Comparison of ENCODE assay signal across 20 mouse cellular contexts in genomic region chr6:82891488-82891887, GRCm38 (mm10). TPM values are rescaled to one million over a fixed set of nuclear protein-coding genes. Genes with fewer than 3 reads are reported as not detected.
DNase-seq lines count a peak whose midpoint lies in the region; ATAC-seq and TF ChIP-seq lines count a peak whose summit lies in the region.
"Had no signal": no experiment of that assay in that cellular context is flagged by ENCODE, and none has a peak within 500 bp of the region (broad histone marks: within the 10 kb centered on the region; RNA-seq: fewer than 3 reads in every experiment).

No protein-coding gene starts in this region.

- no peak overlapping the region for H3K4me2 ChIP-seq in lung, postnatal 0 days (replicated peaks; ENCODE audit: low read depth, low read length)
- H3K4me2 ChIP-seq: embryonic facial prominence, embryonic 15.5 days; limb, embryonic 12.5 days; midbrain, embryonic 12.5 days had no signal

- peak; percentile 60 to 75 for DNase-seq in lung, adult 18-20 months
- no peak for DNase-seq in lung, postnatal 14 days
- peak; percentile 34 for DNase-seq in induced T-regulatory cell, adult 2 months (ENCODE audit: low read depth)
- DNase-seq in lung, postnatal 0 days (ENCODE audit: low spot score) = peak; percentile 88
- peak; percentile 33 for DNase-seq in yolk sac, embryonic 10.5 days (ENCODE audit: low spot score)
- DNase-seq in spleen, adult 12 weeks (ENCODE audit: low spot score) = no peak
- DNase-seq in cerebellum, adult 18-20 months = no peak
- DNase-seq in layer of hippocampus, postnatal 36 days = no peak
- DNase-seq: adrenal gland, adult 2 months; B cell, adult 2 months; cerebellum, postnatal 14 days; heart, adult 18-20 months; heart, postnatal 10 days; kidney, postnatal 14 days had no signal

- ATAC-seq in lung, postnatal 0 days = peak; percentile 91
- ATAC-seq: forebrain, embryonic 14.5 days; hindbrain, embryonic 16.5 days had no signal

- H3K27ac ChIP-seq in lung, postnatal 0 days (ENCODE audit: low read length) = no peak overlapping the region
- H3K27ac ChIP-seq: embryonic facial prominence, embryonic 15.5 days; limb, embryonic 12.5 days; midbrain, embryonic 12.5 days had no signal

- H3K9ac ChIP-seq in lung, postnatal 0 days (replicated peaks; ENCODE audit: low read depth) = no peak overlapping the region
- H3K9ac ChIP-seq: embryonic facial prominence, embryonic 15.5 days; limb, embryonic 12.5 days; midbrain, embryonic 12.5 days had no signal

- H3K4me3 ChIP-seq in lung, postnatal 0 days (ENCODE audit: low read depth, low read length) = no peak overlapping the region
- H3K4me3 ChIP-seq: embryonic facial prominence, embryonic 15.5 days; limb, embryonic 12.5 days; midbrain, embryonic 12.5 days had no signal

- TF ChIP-seq CTCF in lung, postnatal 0 days (IDR thresholded peaks at IDR 0.05) = no peak

- no peaks in the 10 kb centered on the region for H3K9me3 ChIP-seq in lung, postnatal 0 days (ENCODE audit: low read length)
- H3K9me3 ChIP-seq: embryonic facial prominence, embryonic 15.5 days; limb, embryonic 12.5 days; midbrain, embryonic 12.5 days had no signal

- H3K27me3 ChIP-seq in lung, postnatal 0 days (replicated peaks; ENCODE audit: insufficient read depth, low read length) = no peaks in the 10 kb centered on the region
- H3K27me3 ChIP-seq: embryonic facial prominence, embryonic 15.5 days; limb, embryonic 12.5 days had no signal

- no peaks in the 10 kb centered on the region for H3K4me1 ChIP-seq in lung, postnatal 0 days (ENCODE audit: insufficient read depth, low read depth, low read length)
- H3K4me1 ChIP-seq: embryonic facial prominence, embryonic 15.5 days; midbrain, embryonic 12.5 days had no signal

- TF ChIP-seq EP300 in lung, postnatal 0 days (IDR thresholded peaks at IDR 0.05) = peak; percentile 54

- 30% methylated on average over 6 of the region's 6 CpGs for WGBS in lung, postnatal 0 days

- H3K36me3 ChIP-seq in lung, postnatal 0 days (ENCODE audit: insufficient read depth, low read length) = no peaks in the 10 kb centered on the region
- H3K36me3 ChIP-seq: embryonic facial prominence, embryonic 15.5 days; limb, embryonic 12.5 days; midbrain, embryonic 12.5 days had no signal

RNA-seq across cellular contexts. Expression of gene Sema4f, which starts 48.1 kb away (rescaled TPM):
- 8.8 and 14.3 TPM in 2 replicates for polyA plus RNA-seq in lung, postnatal 0 days (2015; fragmentation: Nextera tagmentation; extraction: Ambion mirVana)
- 10 to 100 TPM; 41.0 to 41.2 TPM for total RNA-seq in layer of hippocampus, postnatal 36 days (2021)

RNA-seq across cellular contexts. Expression of gene M1ap, which starts 55.2 kb away (rescaled TPM):
- polyA plus RNA-seq in lung, postnatal 0 days (2015; fragmentation: Nextera tagmentation; extraction: Ambion mirVana) = 1.8 and 2.5 TPM in 2 replicates
- total RNA-seq in layer of hippocampus, postnatal 36 days (2021) = not detected
- total RNA-seq: adrenal gland, adult 2 months had no signal
- polyA plus RNA-seq: adrenal gland, adult 2 months; hindbrain, embryonic 16.5 days; neural tube, embryonic 11.5 days had no signal

Comparison
In these comparisons a context has a peak if more than half of its experiments do, and no peak if none do; other contexts are left out.
1. DNase-seq: peak in lung, adult 18-20 months (2 of 2), induced T-regulatory cell, adult 2 months (single experiment), lung, postnatal 0 days (single experiment) and yolk sac, embryonic 10.5 days (single experiment); none in lung, postnatal 14 days (single experiment), spleen, adult 12 weeks (single experiment), cerebellum, adult 18-20 months (0 of 2) and layer of hippocampus, postnatal 36 days (0 of 2).